Mouse (Mus musculus) right cerebral cortex, postnatal 10 days (tissue): ENCODE measurements around the gene Lyzl6.

Experiments used
- DNase-seq, 2 experiments: peaks; one replicate each; pipeline ENCODE4 v3.0.0; 2021; ENCODE audit warnings: low spot score in 2 of 2

Lyzl6 gene

DNA sequence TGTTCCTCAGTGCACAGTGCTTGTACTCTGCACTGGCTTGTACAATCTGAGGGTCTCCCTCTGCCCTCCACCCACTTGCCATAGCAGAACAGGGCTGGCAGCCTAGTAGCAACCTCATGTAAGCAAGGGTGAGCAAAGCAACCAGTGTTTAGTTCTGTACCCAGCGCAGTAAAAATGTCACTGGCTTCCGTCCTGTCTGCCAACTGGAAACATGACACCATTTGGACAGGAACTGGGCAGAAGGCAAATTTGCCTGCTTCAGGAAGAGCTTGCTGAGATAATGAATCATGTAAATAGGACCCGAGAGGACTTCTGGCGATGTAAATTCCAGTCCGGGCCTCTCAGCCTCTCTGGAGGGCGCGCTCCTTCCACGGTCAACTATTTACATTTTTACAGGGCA, 7.0 kb upstream of the Lyzl6 start:
- DNase-seq = peak in 1 of 2 experiments; percentile 21

- DNase-seq = peak; percentile 39 to 43
These were observed 4.5 kb upstream of the Lyzl6 start for GRCm38 (mm10) chr11:103643211-103643610.

DNA sequence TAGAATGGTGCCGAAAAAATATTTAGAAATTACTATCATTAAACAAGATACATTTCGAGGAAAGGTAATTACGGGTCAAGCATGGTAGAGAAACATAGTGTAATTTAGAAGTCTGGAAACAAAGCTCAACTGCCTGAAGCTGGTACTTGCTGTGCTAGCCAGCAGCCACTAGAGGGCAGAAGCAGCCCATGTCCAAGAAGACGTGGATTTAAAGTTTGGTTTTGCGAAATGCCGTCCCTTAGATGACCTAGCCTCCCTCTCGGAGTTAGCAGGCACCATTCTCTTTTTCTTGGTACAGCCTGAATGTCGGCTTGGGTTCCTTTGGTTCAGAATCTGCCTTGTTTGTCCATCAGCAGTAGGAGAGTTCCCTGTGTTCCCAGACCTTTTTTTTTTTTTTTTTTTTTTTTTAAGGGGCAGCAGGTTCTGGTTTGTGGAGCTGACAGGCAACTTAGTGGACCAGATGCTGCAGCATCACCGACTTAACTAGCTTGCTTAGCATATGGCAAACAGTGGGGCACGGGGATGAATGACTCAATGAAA, 787 bp upstream of the Lyzl6 start:
- peak; percentile 71 to 82 for DNase-seq

- no peak for DNase-seq
These were observed 2.4 kb downstream of the Lyzl6 start for GRCm38 (mm10) chr11:103636261-103636660.

- no peak for DNase-seq
These were observed 3.2 kb downstream of the Lyzl6 start for GRCm38 (mm10) chr11:103635481-103635880.

DNA sequence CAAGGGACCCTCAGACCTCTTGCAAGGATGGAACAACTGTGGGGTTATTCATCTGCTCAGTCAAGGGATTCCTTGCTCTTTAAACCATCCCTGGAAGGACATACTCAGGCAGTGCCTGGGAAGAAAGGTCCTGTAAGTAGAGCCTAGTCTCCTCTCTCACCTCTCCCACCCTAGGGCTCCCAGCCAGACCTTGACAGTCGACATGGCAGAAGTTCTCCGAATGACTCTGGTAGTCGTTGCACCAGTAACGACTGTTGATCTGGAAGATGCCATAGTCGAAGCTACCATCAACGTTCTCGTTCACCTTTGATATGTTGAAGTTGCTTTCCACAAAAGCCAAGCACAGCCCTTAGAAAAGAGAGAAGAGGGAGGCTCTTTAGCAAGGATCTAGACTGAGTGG, 3.9 kb downstream of the Lyzl6 start:
- DNase-seq = no peak

DNA sequence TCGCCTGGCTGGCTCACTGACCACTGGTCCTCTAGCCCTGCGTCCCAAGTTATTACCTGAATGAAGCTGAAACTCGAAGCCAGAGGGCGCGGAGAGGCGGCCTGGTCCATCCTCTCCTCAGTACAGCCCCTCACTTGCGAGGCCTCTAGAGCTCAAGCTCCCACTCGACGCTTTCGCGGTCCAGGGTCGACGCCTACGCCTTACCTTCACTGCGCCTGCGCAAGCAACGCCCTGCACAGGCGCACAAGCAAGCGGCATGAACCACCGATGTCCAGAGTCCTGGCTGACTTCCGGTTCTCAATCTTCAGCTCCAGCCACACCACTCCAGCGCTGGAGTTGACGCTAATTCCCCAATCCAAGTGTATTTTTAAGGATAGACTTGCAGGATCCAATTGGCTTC, 11.2 kb downstream of the Lyzl6 start:
- DNase-seq = no peak

- DNase-seq = no peak
These were observed 17.6 kb downstream of the Lyzl6 start, which contains the start of gene Gm884 for GRCm38 (mm10) chr11:103621040-103621439. Gene Gm884, minus strand, starts transcription at chr11:103621140.

GRCm38 (mm10) chr11:103610772-103611171, 27.9 kb downstream of the Lyzl6 start:
- no peak for DNase-seq

- no peak for DNase-seq
These were observed 32.1 kb downstream of the Lyzl6 start for GRCm38 (mm10) chr11:103606611-103607010.
